Mouse (Mus musculus): ENCODE measurements at regions not wholly inside any gene's neighbourhood (a gene's known extent, or its start where the extent isn't known, plus 50 kb on each side); places are given as distances from the start of the nearest gene placed in this dataset.
"Not testable (repeated sequence)": the region's sequence is repeated elsewhere in the genome, so short reads cannot be mapped to it uniquely, and the experiment has no call there.

GRCm38 (mm10) chr16:12721368-12721767 is 388.1 kb upstream of the Ercc4 start:
- TF ChIP-seq EP300 (optimal IDR thresholded peaks at IDR 0.05); CTCF (IDR thresholded peaks at IDR 0.05; ENCODE audit: low read depth): not testable (repeated sequence)
